Mouse (Mus musculus): ENCODE measurements around the gene Cldn15. TPM values are rescaled to one million over a fixed set of nuclear protein-coding genes. Genes with fewer than 3 reads are reported as not detected.

Cldn15 gene
- total and polyA plus RNA-seq, 3 experiments = 0.25 to 0.29 TPM; not detected in 1

- no peaks in the 10 kb centered on the region for H3K27me3 ChIP-seq (replicated peaks)
- in situ Hi-C loops (cut with MboI; ENCODE audit: low pct_ligation_motif_present, low pct_unique_long_range_greater_than_20kb, low sequenced_read_pairs) (loop anchor here (5.0 kb wide), 1 partner anchor 34 kb away; no protein-coding TSS in a partner anchor), dilution Hi-C loops (cut with MboI; ENCODE audit: extremely low pct_ligation_motif_present, extremely low pct_unique_long_range_greater_than_20kb, low sequenced_read_pairs) (no loop called here)
- peak overlapping the region; percentile 60 for H3K4me2 ChIP-seq (ENCODE audit: insufficient read depth, low read depth, poor library complexity, severe bottlenecking)
- no peak overlapping the region for H3K27ac ChIP-seq (ENCODE audit: insufficient read depth, low read depth)
- peaks cover 8 to 29% of the 10 kb centered on the region in 2 experiments; a peak in 3 of 4 replicates for H3K4me1 ChIP-seq (ENCODE audit: control insufficient read depth in 1 of 2, insufficient read depth in 2 of 2)
- TF ChIP-seq POLR2A (IDR thresholded peaks at IDR 0.05; ENCODE audit: low read depth, low read length) (no peak), MYC (IDR thresholded peaks at IDR 0.05; ENCODE audit: low read depth, low read length) (no peak), USF2 (conservative IDR thresholded peaks at IDR 0.05; ENCODE audit: low read depth, low read length) (0 out of 2 replicates have a peak, but pooled peaks have one; percentile 10), USF1 (IDR thresholded peaks at IDR 0.05; ENCODE audit: low read depth, low read length) (peak; percentile 46)
- H3K9me3 ChIP-seq (replicated peaks; ENCODE audit: low read length) = no peaks in the 10 kb centered on the region
- H3K36me3 ChIP-seq (replicated peaks in 1 of 2; ENCODE audit: control insufficient read depth in 1 of 2, insufficient read depth in 1 of 2, low read length in 1 of 2) = peaks cover 34 to 39% of the 10 kb centered on the region in 2 experiments
- peak overlapping the region; percentile 66 to 100 (median 87) for H3K4me3 ChIP-seq (replicated peaks in 1 of 3; ENCODE audit: low read depth in 2 of 3, low read length in 2 of 3, poor library complexity in 1 of 3)
- peak overlapping the region; percentile 52 for H3K9ac ChIP-seq (ENCODE audit: insufficient read depth, low read depth)
- no peaks in the 10 kb centered on the region for H3K79me2 ChIP-seq (replicated peaks; ENCODE audit: control insufficient read depth, extremely low read depth, insufficient read depth, poor library complexity, severe bottlenecking)
- peak; percentile 31 for DNase-seq (ENCODE audit: extremely low read depth)
Measured at GRCm38 (mm10) chr5:136961334-136961982, 5.0 kb upstream of the Cldn15 start.

- Histone ChIP-seq H3K4me2 (ENCODE audit: insufficient read depth, low read depth, poor library complexity, severe bottlenecking) (peak overlapping the region; percentile 60), H3K27me3 (replicated peaks) (no peaks in the 10 kb centered on the region), H3K79me2 (replicated peaks; ENCODE audit: control insufficient read depth, extremely low read depth, insufficient read depth, poor library complexity, severe bottlenecking) (no peaks in the 10 kb centered on the region), H3K4me1 (ENCODE audit: control insufficient read depth in 1 of 2, insufficient read depth in 2 of 2) (peaks cover 8 to 29% of the 10 kb centered on the region in 2 experiments; a peak in 3 of 4 replicates), H3K9me3 (replicated peaks; ENCODE audit: low read length) (no peaks in the 10 kb centered on the region), H3K27ac (ENCODE audit: insufficient read depth, low read depth) (peak overlapping the region; percentile 85), H3K36me3 (replicated peaks in 1 of 2; ENCODE audit: control insufficient read depth in 1 of 2, insufficient read depth in 1 of 2, low read length in 1 of 2) (peaks cover 35 to 42% of the 10 kb centered on the region in 2 experiments), H3K9ac (ENCODE audit: insufficient read depth, low read depth) (peak overlapping the region; percentile 90), H3K4me3 (replicated peaks in 1 of 3; ENCODE audit: low read depth in 2 of 3, low read length in 2 of 3, poor library complexity in 1 of 3) (peak overlapping the region; percentile 66 to 100 (median 87))
- TF ChIP-seq CHD2 (IDR thresholded peaks at IDR 0.05; ENCODE audit: low read length) (no peak), USF1 (IDR thresholded peaks at IDR 0.05; ENCODE audit: low read depth, low read length) (no peak), PAX5 (IDR thresholded peaks at IDR 0.05; ENCODE audit: low read length) (no peak), KAT2A (IDR thresholded peaks at IDR 0.05; ENCODE audit: insufficient replicate concordance, low read length) (peak; percentile 94; the same call in 1 of the 2 replicates), ETS1 (conservative IDR thresholded peaks at IDR 0.05; ENCODE audit: low read depth, low read length) (0 out of 2 replicates have a peak, but pooled peaks have one; percentile 7), MYC (IDR thresholded peaks at IDR 0.05; ENCODE audit: low read depth, low read length) (0 out of 2 replicates have a peak, but pooled peaks have one; percentile 20), MAZ (IDR thresholded peaks at IDR 0.05; ENCODE audit: low read depth, low read length) (peak; percentile 82), ELF1 (IDR thresholded peaks at IDR 0.05; ENCODE audit: low read depth, low read length) (peak; percentile 90), HCFC1 (IDR thresholded peaks at IDR 0.05; ENCODE audit: low read depth, low read length) (peak; percentile 95), POLR2AphosphoS2 (IDR thresholded peaks at IDR 0.05; ENCODE audit: low read depth, low read length) (peak; percentile 84; the same call in 1 of the 2 replicates), IRF4 (IDR thresholded peaks at IDR 0.05; ENCODE audit: low read depth, low read length) (no peak; the same call in 1 of the 2 replicates), MEF2A (IDR thresholded peaks at IDR 0.05; ENCODE audit: borderline replicate concordance, low read depth, low read length) (peak; percentile 37; the same call in 1 of the 2 replicates), POLR2A (IDR thresholded peaks at IDR 0.05; ENCODE audit: low read depth, low read length) (peak; percentile 76), RAD21 (IDR thresholded peaks at IDR 0.05; ENCODE audit: low read depth, low read length) (no peak), NRF1 (IDR thresholded peaks at IDR 0.05; ENCODE audit: low read depth, low read length) (peak; percentile 31; the same call in 1 of the 2 replicates), TCF12 (IDR thresholded peaks at IDR 0.05; ENCODE audit: low read depth, low read length) (peak; percentile 69), RCOR1 (conservative IDR thresholded peaks at IDR 0.05; ENCODE audit: low read depth, low read length) (no peak), GABPA (IDR thresholded peaks at IDR 0.05; ENCODE audit: insufficient replicate concordance, low read depth, low read length) (peak; percentile 34; the same call in 1 of the 2 replicates), SIN3A (IDR thresholded peaks at IDR 0.05; ENCODE audit: low read length) (peak; percentile 81; the same call in 1 of the 2 replicates), NELFE (IDR thresholded peaks at IDR 0.05; ENCODE audit: low read depth, low read length) (peak; percentile 69; the same call in 1 of the 2 replicates)
- peak; percentile 85 for DNase-seq (ENCODE audit: extremely low read depth)
- in situ Hi-C loops (cut with MboI; ENCODE audit: low pct_ligation_motif_present, low pct_unique_long_range_greater_than_20kb, low sequenced_read_pairs) = loop anchor here (5.0 kb wide), 1 partner anchor 35 kb away; no protein-coding TSS in a partner anchor
- dilution Hi-C loops (cut with MboI; ENCODE audit: extremely low pct_ligation_motif_present, extremely low pct_unique_long_range_greater_than_20kb, low sequenced_read_pairs) = no loop called here
Measured at GRCm38 (mm10) chr5:136961983-136962461, 4.4 kb upstream of the Cldn15 start.
